Mouse (Mus musculus): ENCODE data around the gene Celf1.
A peak's percentile ranks its signal among the peaks of the same experiment; 100 is the strongest.

Gene Celf1

GRCm38 (mm10) chr2:90940233-90941229 is at the start of gene Celf1:
Celf1 (plus strand) TSS chr2:90940382.
- DNase-seq (ENCODE audit: low read depth) = peak; percentile 76

GRCm38 (mm10) chr2:90893673-90894298 is 46.4 kb upstream of the Celf1 start:
- DNase-seq (ENCODE audit: low read depth) = no peak

DNA sequence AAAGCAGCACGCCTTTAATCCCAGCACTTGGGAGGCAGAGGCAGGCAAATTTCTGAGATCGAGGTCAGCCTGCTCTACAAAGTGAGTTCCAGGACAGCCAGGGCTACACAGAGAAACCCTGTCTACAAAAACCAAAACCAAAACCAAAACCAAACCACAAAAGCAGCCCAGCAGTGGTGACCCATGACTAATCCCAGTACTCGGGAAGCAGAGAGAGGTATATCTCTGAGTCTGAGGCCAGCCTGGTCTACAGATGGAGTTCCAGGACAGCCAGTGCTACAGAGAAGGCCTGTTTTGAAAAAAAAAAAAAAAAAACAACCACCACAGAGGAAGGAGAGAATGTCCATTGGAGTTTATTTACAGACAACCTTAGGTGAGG is 45.9 kb upstream of the Celf1 start:
- peak; percentile 41 for DNase-seq (ENCODE audit: low read depth)

DNA sequence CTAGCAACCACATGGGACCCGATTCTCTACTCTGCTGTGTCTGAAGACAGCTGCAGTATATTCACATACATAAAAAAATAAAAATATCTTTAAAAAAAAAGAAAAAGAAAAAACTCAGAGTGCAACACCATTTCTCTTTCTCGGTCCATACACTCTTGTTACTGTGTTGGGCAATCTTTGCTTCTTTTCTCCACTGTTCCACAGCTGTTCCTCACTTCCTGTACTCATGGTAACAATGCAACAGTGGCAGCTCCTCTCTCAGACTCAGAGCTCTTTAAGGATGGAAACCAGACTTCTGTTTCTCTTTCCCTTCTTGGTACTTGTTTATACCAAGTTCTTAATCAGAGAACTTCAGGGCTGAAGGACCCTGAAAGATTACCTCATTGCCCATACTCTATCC is 36.8 kb upstream of the Celf1 start:
- peak; percentile 64 for DNase-seq (ENCODE audit: low read depth)

GRCm38 (mm10) chr2:90904076-90904855 is 35.9 kb upstream of the Celf1 start, which contains the start of the genes Kbtbd4 and Ndufs3:
Kbtbd4 (plus strand) TSS chr2:90904740.
Ndufs3 (minus strand) TSS chr2:90904827.
- DNase-seq (ENCODE audit: low read depth) = peak; percentile 93

DNA sequence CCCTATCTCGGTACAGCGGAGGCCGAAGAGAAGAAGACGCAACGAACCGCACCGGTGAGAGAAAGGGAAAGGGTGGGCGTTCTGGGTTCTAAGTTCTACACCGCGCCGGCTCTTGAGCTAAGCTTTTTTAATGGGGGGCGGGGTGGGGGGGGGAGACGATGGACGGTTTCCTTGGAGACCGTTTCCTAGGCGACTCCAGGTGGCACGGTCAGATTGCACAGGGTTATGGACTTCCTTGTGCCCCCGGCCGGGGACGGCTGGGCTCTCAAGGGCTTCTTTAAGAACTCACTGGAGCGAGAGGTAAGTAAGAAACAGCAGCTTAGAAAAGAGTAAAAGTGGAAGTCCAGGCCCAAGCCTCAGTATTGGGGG is 35.3 kb upstream of the Celf1 start:
- no peak for DNase-seq (ENCODE audit: low read depth)

DNA sequence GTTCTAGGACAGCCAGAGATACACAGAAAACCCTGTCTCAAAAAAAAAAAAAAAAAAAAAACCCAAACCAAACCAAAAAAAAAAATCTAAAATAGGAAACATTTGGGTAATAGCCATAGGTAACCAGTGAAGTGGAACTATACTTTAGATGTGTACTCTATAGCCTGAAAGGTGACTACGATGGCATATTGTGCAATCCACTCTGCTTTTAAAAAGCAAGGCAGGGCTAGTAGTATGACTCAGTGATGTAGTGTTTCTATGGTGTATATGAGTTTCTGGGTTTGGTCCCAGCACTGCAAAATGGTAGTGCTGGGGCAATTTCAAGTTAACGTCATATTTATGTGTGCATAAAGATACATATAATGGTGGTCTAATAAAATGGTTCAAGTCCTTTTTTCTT is 33.5 kb upstream of the Celf1 start:
- DNase-seq (ENCODE audit: low read depth) = peak; percentile 57

- DNase-seq (ENCODE audit: low read depth) = no peak
Observed at GRCm38 (mm10) chr2:90910861-90911260, 29.3 kb upstream of the Celf1 start.

DNA sequence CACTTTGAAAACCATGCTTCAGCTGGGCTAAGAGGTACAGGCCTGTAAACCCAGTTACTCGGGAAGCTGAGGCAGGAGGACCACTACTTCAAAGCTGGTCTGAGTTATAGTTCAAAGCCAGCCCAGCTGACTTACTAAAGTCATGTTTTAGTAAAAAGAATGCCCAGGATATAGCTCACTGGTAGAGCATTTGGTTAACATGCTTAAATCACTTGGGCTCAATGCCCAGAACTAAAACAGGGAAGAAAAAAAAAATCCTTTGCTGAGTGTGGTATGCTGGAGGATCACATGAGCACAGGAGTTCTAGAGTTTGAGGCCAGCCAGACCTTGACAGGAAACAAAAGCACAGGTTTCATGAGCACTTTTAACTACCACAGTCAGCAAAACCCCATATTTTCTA is 28.5 kb upstream of the Celf1 start:
- no peak for DNase-seq (ENCODE audit: low read depth)

DNA sequence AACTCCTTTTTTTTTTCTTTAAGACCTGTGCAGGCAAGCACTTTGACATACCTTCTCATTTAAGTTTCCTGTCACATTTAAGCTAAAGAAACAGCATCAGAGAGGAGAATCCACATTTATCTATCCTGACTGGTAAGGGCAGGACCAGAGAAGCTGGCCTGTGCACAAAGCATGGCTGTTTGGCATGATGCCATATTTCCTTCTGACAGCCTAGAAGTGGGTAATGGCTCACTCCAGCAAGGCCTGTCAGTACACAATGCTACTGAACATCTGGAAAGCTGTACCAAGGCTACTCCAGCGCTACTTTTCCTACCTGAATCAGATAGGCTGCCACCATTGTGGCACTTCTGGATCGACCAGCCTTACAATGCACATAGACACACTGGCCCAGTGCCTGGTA is 26.5 kb upstream of the Celf1 start:
- DNase-seq (ENCODE audit: low read depth) = peak; percentile 36

GRCm38 (mm10) chr2:90915516-90915915 is 24.7 kb upstream of the Celf1 start:
- no peak for DNase-seq (ENCODE audit: low read depth)

DNA sequence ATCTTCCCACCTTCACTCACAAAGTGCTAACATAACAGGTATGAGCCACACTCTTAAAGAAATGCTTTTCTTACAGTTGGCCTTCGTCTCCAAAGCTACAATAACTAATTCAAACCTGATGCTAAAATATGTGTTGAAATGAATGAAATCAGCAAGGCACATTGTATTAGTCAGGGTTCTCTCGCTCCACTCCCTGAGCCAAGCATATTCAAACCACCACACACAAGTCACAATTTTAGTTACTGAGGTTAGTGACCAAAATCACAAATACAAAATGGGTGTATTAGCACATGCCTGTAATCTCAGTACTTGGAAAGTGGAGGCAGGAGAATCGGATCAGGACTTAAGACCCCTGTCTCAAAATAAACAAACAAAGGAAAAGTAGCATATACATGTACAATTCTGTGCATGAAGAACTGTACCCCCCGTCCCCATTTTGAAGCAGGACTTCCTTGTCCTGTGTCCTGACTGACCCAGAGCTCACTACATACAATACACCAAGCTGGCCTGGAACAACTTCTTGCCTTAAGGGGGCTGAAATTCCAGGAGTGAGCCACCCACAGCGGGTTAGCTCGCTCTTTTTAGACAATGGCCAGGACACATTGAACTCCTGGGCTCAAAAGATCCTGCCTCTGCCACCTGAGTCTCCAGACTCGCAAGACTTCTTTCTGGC is 23.5 kb upstream of the Celf1 start:
- DNase-seq (ENCODE audit: low read depth) = peak; percentile 70

GRCm38 (mm10) chr2:90917233-90917998 is 22.8 kb upstream of the Celf1 start:
- peak; percentile 61 for DNase-seq (ENCODE audit: low read depth)

- DNase-seq (ENCODE audit: low read depth) = peak; percentile 63
Observed at GRCm38 (mm10) chr2:90917999-90918698, 22.0 kb upstream of the Celf1 start.

DNA sequence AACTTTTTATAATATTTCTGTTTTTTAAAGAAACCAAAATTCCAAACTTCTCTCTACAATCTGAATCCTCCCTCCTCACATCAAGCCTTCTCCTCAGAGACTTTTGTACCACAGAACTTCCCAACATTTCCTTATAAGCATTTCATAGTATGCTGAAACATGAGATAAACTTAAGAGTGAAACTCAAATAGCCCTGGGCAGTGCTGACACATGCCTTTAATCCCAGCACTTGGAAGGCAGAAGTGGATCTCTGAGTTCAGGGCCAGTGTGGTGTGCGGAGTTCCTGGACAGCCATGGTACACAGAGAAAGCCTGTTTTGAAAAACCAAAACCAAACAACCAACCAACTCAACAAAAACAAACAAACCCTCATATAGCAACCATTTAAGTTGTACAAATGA is 19.0 kb upstream of the Celf1 start:
- DNase-seq (ENCODE audit: low read depth) = no peak

GRCm38 (mm10) chr2:90922636-90923035 is 17.5 kb upstream of the Celf1 start:
- peak; percentile 68 for DNase-seq (ENCODE audit: low read depth)

- DNase-seq (ENCODE audit: low read depth) = no peak
Observed at GRCm38 (mm10) chr2:90928566-90928965, 11.6 kb upstream of the Celf1 start.

- DNase-seq (ENCODE audit: low read depth) = no peak
Observed at GRCm38 (mm10) chr2:90931829-90932228, 8.4 kb upstream of the Celf1 start.

- no peak for DNase-seq (ENCODE audit: low read depth)
Observed at GRCm38 (mm10) chr2:90932273-90932672, 7.9 kb upstream of the Celf1 start.

- DNase-seq (ENCODE audit: low read depth) = no peak
Observed at GRCm38 (mm10) chr2:90938362-90938761, 1.8 kb upstream of the Celf1 start.
